Mouse (Mus musculus): ENCODE results near the gene Dirc2. TPM values are rescaled to one million over a fixed set of nuclear protein-coding genes. Genes with fewer than 3 reads are reported as not detected.

The Dirc2 gene
- polyA plus RNA-seq, 2 experiments = 20.5 to 22.9 TPM

DNA sequence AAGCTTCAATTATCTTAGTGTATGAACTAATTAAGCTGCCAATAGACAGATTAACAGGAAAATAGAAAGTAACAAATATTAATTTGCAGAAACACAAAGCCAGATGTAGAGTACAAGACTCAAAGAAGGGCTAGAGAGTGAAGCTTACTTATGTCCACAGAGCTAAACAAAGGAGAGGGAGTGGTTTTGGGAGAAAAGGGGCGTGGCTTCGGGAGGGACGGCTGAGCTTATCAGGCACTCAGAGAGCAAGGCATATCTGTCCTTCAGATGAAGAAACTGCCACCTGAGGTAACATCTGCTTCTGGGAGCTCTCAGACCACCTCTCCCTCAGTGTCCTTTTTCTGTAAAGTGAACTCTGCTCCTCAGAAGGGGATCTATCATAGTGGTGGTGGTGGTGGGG lies 90.7 kb downstream of the Dirc2 start:
- Histone ChIP-seq H3K27ac (replicated peaks; ENCODE audit: low read depth, low read length) (no peak overlapping the region), H3K4me3 (replicated peaks; ENCODE audit: low read length) (no peak overlapping the region), H3K9ac (ENCODE audit: low read depth, low read length, severe bottlenecking) (no peak overlapping the region), H3K36me3 (ENCODE audit: control insufficient read depth, insufficient read depth, low read length) (no peaks in the 10 kb centered on the region), H3K27me3 (ENCODE audit: control insufficient read depth, insufficient read depth, low read length) (no peaks in the 10 kb centered on the region), H3K4me2 (replicated peaks; ENCODE audit: low read depth, low read length, severe bottlenecking) (no peak overlapping the region), H3K9me3 (ENCODE audit: control insufficient read depth, low read length) (no peaks in the 10 kb centered on the region), H3K4me1 (ENCODE audit: control insufficient read depth, insufficient read depth, low read length) (peaks cover 8% of the 10 kb centered on the region)
- DNase-seq (ENCODE audit: low spot score) (no peak), ATAC-seq (ENCODE audit: low FRiP score, low read depth) (no peak)
- TF ChIP-seq POLR2A (IDR thresholded peaks at IDR 0.05; ENCODE audit: borderline replicate concordance, extremely low read depth, insufficient read depth, insufficient read length) = no peak
- 28% methylated on average over 3 of the region's 3 CpGs for WGBS

DNA sequence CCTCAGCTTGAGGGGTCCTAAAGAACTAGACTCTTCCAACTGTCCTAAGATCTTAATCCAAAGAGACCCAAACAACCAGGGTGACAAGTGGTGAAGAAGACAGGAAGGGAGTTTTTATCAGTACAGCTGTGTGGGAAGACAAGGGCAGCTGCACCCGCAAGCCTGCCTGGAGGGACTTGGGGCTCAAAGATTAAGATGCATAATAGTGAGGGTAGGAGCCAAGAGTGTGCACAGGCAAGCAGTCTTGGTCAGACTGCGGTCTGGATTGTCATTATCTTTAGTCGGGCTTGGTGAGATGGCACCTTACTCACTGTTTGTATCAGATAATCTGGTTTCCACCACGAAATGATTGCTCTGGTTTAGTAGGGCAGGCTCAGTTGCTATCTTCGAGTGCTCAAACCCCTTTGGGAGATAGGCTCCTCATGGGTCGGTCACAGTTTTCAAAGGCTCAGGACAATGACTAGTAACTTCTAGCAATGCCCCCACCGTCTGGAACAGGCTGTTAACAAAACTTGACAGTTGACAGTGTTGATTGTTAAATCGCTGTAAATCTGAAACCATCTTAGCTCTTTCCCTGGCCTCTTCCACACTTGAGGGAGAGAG lies 91.5 kb downstream of the Dirc2 start:
- peaks cover 8% of the 10 kb centered on the region for H3K4me1 ChIP-seq (ENCODE audit: control insufficient read depth, insufficient read depth, low read length)
- no peaks in the 10 kb centered on the region for H3K9me3 ChIP-seq (ENCODE audit: control insufficient read depth, low read length)
- 76% methylated on average over 8 of the region's 8 CpGs for WGBS
- H3K27me3 ChIP-seq (ENCODE audit: control insufficient read depth, insufficient read depth, low read length) = no peaks in the 10 kb centered on the region
- no peak for TF ChIP-seq POLR2A (IDR thresholded peaks at IDR 0.05; ENCODE audit: borderline replicate concordance, extremely low read depth, insufficient read depth, insufficient read length)
- H3K4me2 ChIP-seq (replicated peaks; ENCODE audit: low read depth, low read length, severe bottlenecking) = no peak overlapping the region
- DNase-seq (ENCODE audit: low spot score) (no peak), ATAC-seq (ENCODE audit: low FRiP score, low read depth) (no peak)
- no peak overlapping the region for H3K4me3 ChIP-seq (replicated peaks; ENCODE audit: low read length)
- no peak overlapping the region for H3K9ac ChIP-seq (ENCODE audit: low read depth, low read length, severe bottlenecking)
- no peaks in the 10 kb centered on the region for H3K36me3 ChIP-seq (ENCODE audit: control insufficient read depth, insufficient read depth, low read length)
- H3K27ac ChIP-seq (replicated peaks; ENCODE audit: low read depth, low read length) = no peak overlapping the region

DNA sequence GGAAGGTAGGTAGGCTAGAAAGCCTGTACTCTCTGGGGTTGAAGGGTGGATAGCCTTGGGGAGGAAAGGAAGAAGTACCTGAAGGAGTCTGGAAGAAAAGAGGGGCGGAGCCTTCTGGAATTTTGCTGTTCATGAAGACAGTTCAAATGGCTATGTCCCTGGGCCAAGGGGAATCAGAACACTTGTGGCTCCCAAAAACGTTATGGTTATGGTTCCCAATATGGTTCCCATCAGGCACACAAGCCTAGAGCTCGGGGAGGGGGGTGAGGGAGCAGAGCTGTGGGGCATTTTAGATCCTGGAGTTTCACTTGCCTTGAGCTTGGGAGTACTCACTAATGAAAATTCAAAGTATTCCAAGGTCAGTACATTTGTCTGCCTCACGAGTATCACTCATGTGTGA lies 104.3 kb downstream of the Dirc2 start:
- WGBS = 71% methylated on average over 4 of the region's 4 CpGs
- ATAC-seq (ENCODE audit: low FRiP score, low read depth) = no peak

DNA sequence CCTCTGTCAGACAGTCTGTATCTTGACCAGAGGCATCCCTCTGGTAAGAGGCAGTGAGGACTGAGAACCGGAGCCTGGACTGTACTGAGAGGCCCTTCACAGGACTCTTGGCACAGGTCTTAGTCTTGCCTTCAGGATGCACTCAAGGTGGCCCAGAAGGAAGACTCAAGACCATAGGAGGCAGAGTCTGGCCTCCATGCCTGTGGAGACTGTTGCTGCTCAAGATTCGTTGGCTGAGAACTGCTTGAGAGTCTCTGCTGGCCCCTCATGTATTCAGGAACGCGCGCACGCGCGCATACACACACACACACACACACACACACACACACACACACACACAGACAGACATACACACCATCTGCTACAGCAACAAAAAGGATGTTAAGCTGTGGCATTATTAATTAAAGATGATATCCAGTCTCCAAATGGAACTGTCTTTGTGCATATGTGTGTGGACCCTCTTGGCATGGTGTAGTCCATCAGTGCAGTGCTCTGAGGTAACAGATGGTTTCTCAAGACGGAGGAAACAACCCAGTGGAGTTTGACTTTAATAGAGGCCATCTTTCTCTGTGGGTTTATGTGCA lies 105.2 kb downstream of the Dirc2 start:
- DNase-seq (ENCODE audit: low spot score) = no peak
- H3K4me3 ChIP-seq (replicated peaks; ENCODE audit: low read length) = no peak overlapping the region

More for the DNA sequence above, 104.3 kb downstream of the Dirc2 start:
- no peaks in the 10 kb centered on the region for H3K36me3 ChIP-seq (ENCODE audit: control insufficient read depth, insufficient read depth, low read length)
- no peak overlapping the region for H3K27ac ChIP-seq (replicated peaks; ENCODE audit: low read depth, low read length)
- no peak overlapping the region for H3K9ac ChIP-seq (ENCODE audit: low read depth, low read length, severe bottlenecking)
- H3K27me3 ChIP-seq (ENCODE audit: control insufficient read depth, insufficient read depth, low read length) = peaks cover 15% of the 10 kb centered on the region
- H3K4me2 ChIP-seq (replicated peaks; ENCODE audit: low read depth, low read length, severe bottlenecking) = no peak overlapping the region
- no peak for DNase-seq (ENCODE audit: low spot score)
- TF ChIP-seq POLR2A (IDR thresholded peaks at IDR 0.05; ENCODE audit: borderline replicate concordance, extremely low read depth, insufficient read depth, insufficient read length) = no peak
- H3K4me1 ChIP-seq (ENCODE audit: control insufficient read depth, insufficient read depth, low read length) = peaks cover 7% of the 10 kb centered on the region; the same call in 1 of the 2 replicates
- no peak overlapping the region for H3K4me3 ChIP-seq (replicated peaks; ENCODE audit: low read length)
- no peaks in the 10 kb centered on the region for H3K9me3 ChIP-seq (ENCODE audit: control insufficient read depth, low read length)

DNA sequence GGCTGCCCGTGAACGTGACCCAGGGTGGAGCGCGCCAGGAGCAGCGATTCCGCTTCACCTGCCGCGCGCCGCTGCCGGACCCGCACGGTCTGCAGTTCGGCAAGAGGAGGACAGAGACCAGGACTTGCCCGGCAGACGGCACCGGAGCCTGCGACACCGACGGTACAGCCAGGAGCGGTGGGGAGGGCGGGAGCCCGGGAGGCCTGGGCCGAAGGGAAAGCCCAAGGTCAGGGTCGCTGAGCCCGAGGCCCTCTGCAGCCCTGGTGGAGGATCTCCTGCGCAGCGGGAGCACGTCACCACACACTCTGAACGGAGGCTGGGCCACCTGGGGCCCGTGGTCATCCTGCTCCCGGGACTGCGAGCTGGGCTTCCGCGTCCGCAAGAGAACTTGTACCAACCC lies 108.9 kb downstream of the Dirc2 start:
- DNase-seq (ENCODE audit: low spot score) (no peak), ATAC-seq (ENCODE audit: low FRiP score, low read depth) (no peak)
- peaks cover 8% of the 10 kb centered on the region; the same call in 1 of the 2 replicates for H3K4me1 ChIP-seq (ENCODE audit: control insufficient read depth, insufficient read depth, low read length)
- no peaks in the 10 kb centered on the region for H3K9me3 ChIP-seq (ENCODE audit: control insufficient read depth, low read length)
- WGBS = under 1% methylated on average over 23 of the region's 36 CpGs
- no peak for TF ChIP-seq POLR2A (IDR thresholded peaks at IDR 0.05; ENCODE audit: borderline replicate concordance, extremely low read depth, insufficient read depth, insufficient read length)
- H3K4me3 ChIP-seq (replicated peaks; ENCODE audit: low read length) = peak overlapping the region; percentile 29
- H3K9ac ChIP-seq (ENCODE audit: low read depth, low read length, severe bottlenecking) = peak overlapping the region; percentile 21
- H3K27ac ChIP-seq (replicated peaks; ENCODE audit: low read depth, low read length) = no peak overlapping the region
- peaks cover 34% of the 10 kb centered on the region for H3K27me3 ChIP-seq (ENCODE audit: control insufficient read depth, insufficient read depth, low read length)
- peak overlapping the region; percentile 51 for H3K4me2 ChIP-seq (replicated peaks; ENCODE audit: low read depth, low read length, severe bottlenecking)
- H3K36me3 ChIP-seq (ENCODE audit: control insufficient read depth, insufficient read depth, low read length) = no peaks in the 10 kb centered on the region

More for the DNA sequence above, 105.2 kb downstream of the Dirc2 start:
- Histone ChIP-seq H3K9ac (ENCODE audit: low read depth, low read length, severe bottlenecking) (no peak overlapping the region), H3K4me2 (replicated peaks; ENCODE audit: low read depth, low read length, severe bottlenecking) (no peak overlapping the region), H3K36me3 (ENCODE audit: control insufficient read depth, insufficient read depth, low read length) (no peaks in the 10 kb centered on the region), H3K9me3 (ENCODE audit: control insufficient read depth, low read length) (no peaks in the 10 kb centered on the region), H3K27me3 (ENCODE audit: control insufficient read depth, insufficient read depth, low read length) (peaks cover 24% of the 10 kb centered on the region), H3K4me1 (ENCODE audit: control insufficient read depth, insufficient read depth, low read length) (peaks cover 8% of the 10 kb centered on the region; the same call in 1 of the 2 replicates), H3K27ac (replicated peaks; ENCODE audit: low read depth, low read length) (no peak overlapping the region)
- WGBS = 89% methylated on average over 9 of the region's 9 CpGs
- no peak for ATAC-seq (ENCODE audit: low FRiP score, low read depth)
- no peak for TF ChIP-seq POLR2A (IDR thresholded peaks at IDR 0.05; ENCODE audit: borderline replicate concordance, extremely low read depth, insufficient read depth, insufficient read length)
